Mouse (Mus musculus): ENCODE data around the gene Lnx1. TPM values are rescaled to one million over a fixed set of nuclear protein-coding genes. Genes with fewer than 3 reads are reported as not detected.

The Lnx1 gene
- total RNA-seq, 2 experiments from 2014 or later: 3.6 to 5.1 TPM

- DNase-seq (ENCODE audit: low spot score in 2 of 2): no peak
These were observed 46.3 kb downstream of the Lnx1 start for GRCm38 (mm10) chr5:74656410-74656809.

GRCm38 (mm10) chr5:74654527-74654926, 48.2 kb downstream of the Lnx1 start:
- DNase-seq (ENCODE audit: low spot score in 2 of 2): no peak

- DNase-seq (ENCODE audit: low spot score in 2 of 2): no peak
These were observed 48.9 kb downstream of the Lnx1 start for GRCm38 (mm10) chr5:74653766-74654165.

- DNase-seq (ENCODE audit: low spot score in 2 of 2): no peak
These were observed 53.6 kb downstream of the Lnx1 start for GRCm38 (mm10) chr5:74649122-74649521.

- DNase-seq (ENCODE audit: low spot score in 2 of 2): no peak
These were observed 54.5 kb downstream of the Lnx1 start for GRCm38 (mm10) chr5:74648216-74648615.

- DNase-seq (ENCODE audit: low spot score in 2 of 2): no peak
These were observed 55.1 kb downstream of the Lnx1 start for GRCm38 (mm10) chr5:74647584-74647984.

GRCm38 (mm10) chr5:74642291-74642690, 60.4 kb downstream of the Lnx1 start:
- DNase-seq (ENCODE audit: low spot score in 2 of 2): no peak

GRCm38 (mm10) chr5:74641000-74641399, 61.7 kb downstream of the Lnx1 start:
- no peak for DNase-seq (ENCODE audit: low spot score in 2 of 2)

GRCm38 (mm10) chr5:74640504-74640903, 62.2 kb downstream of the Lnx1 start:
- no peak for DNase-seq (ENCODE audit: low spot score in 2 of 2)

GRCm38 (mm10) chr5:74639516-74639915, 63.2 kb downstream of the Lnx1 start:
- no peak for DNase-seq (ENCODE audit: low spot score in 2 of 2)

- DNase-seq (ENCODE audit: low spot score in 2 of 2): no peak
These were observed 68.3 kb downstream of the Lnx1 start for GRCm38 (mm10) chr5:74634391-74634790.

GRCm38 (mm10) chr5:74633453-74633852, 69.3 kb downstream of the Lnx1 start:
- DNase-seq (ENCODE audit: low spot score in 2 of 2): no peak

GRCm38 (mm10) chr5:74632369-74633114, 70.2 kb downstream of the Lnx1 start:
- no peak for DNase-seq (ENCODE audit: low spot score in 2 of 2)

GRCm38 (mm10) chr5:74628001-74628400, 74.7 kb downstream of the Lnx1 start:
- DNase-seq (ENCODE audit: low spot score in 2 of 2): no peak

- no peak for DNase-seq (ENCODE audit: low spot score in 2 of 2)
These were observed 78.3 kb downstream of the Lnx1 start for GRCm38 (mm10) chr5:74624385-74624784.

- DNase-seq (ENCODE audit: low spot score in 2 of 2): no peak
These were observed 79.3 kb downstream of the Lnx1 start for GRCm38 (mm10) chr5:74623316-74624000.

- no peak for DNase-seq (ENCODE audit: low spot score in 2 of 2)
These were observed 80.8 kb downstream of the Lnx1 start for GRCm38 (mm10) chr5:74621691-74622470.

GRCm38 (mm10) chr5:74618573-74619059, 84.1 kb downstream of the Lnx1 start:
- no peak for DNase-seq (ENCODE audit: low spot score in 2 of 2)

- DNase-seq (ENCODE audit: low spot score in 2 of 2): no peak
These were observed 84.7 kb downstream of the Lnx1 start for GRCm38 (mm10) chr5:74617816-74618572.

- DNase-seq (ENCODE audit: low spot score in 2 of 2): no peak
These were observed 89.1 kb downstream of the Lnx1 start for GRCm38 (mm10) chr5:74613491-74614151.

Data from adrenal gland, postnatal 4 days (tissue).